Mouse (Mus musculus): ENCODE data around the gene Gm3115. TPM values are rescaled to one million over a fixed set of nuclear protein-coding genes. Genes with fewer than 3 reads are reported as not detected.
"Not testable (repeated sequence)": the region's sequence is repeated elsewhere in the genome, so short reads cannot be mapped to it uniquely, and the experiment has no call there.

Gm3115 gene
- polyA plus RNA-seq (2015; fragmentation: Nextera tagmentation; extraction: Ambion mirVana), result not detected in 2 replicates

DNA sequence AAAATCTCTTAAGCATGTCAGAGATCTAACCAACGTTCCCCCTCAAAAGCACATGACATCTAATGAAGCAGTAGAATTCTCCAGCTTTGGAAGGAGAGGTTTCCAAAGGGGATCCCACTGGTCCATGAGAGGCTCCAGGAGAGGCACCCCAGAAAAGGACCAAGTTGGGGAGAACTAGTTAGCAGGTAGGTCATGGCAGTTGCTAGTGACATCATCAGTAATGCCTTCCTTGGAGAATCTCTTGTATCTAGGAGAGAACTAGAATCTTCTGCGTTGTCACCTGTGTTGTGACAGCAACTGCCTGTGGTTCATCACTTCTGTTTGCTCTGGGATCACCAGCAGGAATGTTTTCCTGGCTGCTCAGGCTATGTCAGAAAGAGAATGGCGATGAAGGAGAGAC lies at the start of gene Gm3115:
Gene Gm3115, plus strand, starts transcription at position 301 of the 400 bp plus-strand sequence.
- H3K36me3 ChIP-seq; H3K9ac ChIP-seq; H3K4me1 ChIP-seq (replicated peaks); H3K27me3 ChIP-seq (replicated peaks); H3K27ac ChIP-seq; H3K9me3 ChIP-seq; H3K4me2 ChIP-seq (replicated peaks); ATAC-seq; H3K4me3 ChIP-seq (replicated peaks): not testable (repeated sequence)
- WGBS, result 55% methylated on average over 3 of the region's 3 CpGs

DNA sequence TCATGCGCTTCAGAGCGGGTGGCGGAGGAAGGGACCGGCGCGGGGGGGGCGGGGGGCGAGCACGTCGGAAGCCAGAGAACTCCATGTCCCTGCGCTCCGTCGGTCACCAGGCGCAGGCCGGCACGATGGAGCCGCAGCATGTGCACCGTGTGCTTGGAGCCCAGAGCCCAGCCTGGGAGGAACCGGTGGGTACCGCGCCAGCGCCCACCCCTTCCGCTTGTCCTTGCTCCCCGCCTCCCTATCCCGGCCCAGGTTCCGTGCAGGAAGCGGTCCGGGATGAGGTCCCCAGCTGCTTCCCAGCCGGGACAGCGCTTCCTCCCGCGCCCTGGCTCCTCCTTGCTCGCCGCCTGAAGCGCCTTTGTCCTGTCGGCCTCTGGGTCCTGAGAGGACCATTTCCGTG lies 26.5 kb downstream of the Gm3115 start, which contains the start of gene Gm8108:
Gene Gm8108, plus strand, starts transcription at position 101 of the 400 bp plus-strand sequence.
- not testable (repeated sequence) for ATAC-seq; H3K4me1 ChIP-seq (replicated peaks); H3K27ac ChIP-seq; H3K9me3 ChIP-seq; H3K36me3 ChIP-seq; H3K9ac ChIP-seq; H3K27me3 ChIP-seq (replicated peaks)
- Histone ChIP-seq H3K4me3 (replicated peaks) (peak within 1 kb of the TSS; percentile 40), H3K4me2 (replicated peaks) (peak within 1 kb of the TSS; percentile 71)
- 1% methylated on average over 35 of the region's 37 CpGs for WGBS

DNA sequence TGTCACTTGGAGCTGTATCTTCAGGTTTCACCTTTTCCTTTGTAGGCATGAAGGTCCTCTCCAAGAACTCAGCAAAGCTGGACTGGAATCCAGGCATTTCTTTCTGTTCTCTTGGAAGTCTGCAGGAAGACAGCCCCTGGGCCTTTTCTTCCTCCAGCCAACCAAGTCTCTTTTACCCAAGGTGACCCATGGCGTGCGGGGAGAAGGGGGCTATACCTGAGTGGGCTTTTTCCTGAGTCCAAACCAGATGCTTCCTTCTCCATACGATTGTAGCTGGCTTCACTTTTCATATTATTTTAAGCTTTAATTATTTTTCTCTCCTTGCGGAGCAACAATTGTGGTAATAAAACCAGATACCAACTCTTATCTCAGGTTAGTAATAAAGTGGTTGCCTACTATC lies 57.7 kb downstream of the Gm3115 start:
- H3K27me3 ChIP-seq (replicated peaks); H3K4me3 ChIP-seq (replicated peaks); H3K36me3 ChIP-seq; H3K9me3 ChIP-seq; H3K27ac ChIP-seq; H3K4me1 ChIP-seq (replicated peaks); H3K9ac ChIP-seq; ATAC-seq; H3K4me2 ChIP-seq (replicated peaks): not testable (repeated sequence)
- WGBS, result 69% methylated on average over 4 of the region's 4 CpGs

Other genes with a start within 250 kb of the Gm3115 start
- gene Gm3033, start 237.9 kb upstream of the Gm3115 start, polyA plus RNA-seq (2015; fragmentation: Nextera tagmentation; extraction: Ambion mirVana), result not detected in 2 replicates
- gene Gm2916, start 199.9 kb upstream of the Gm3115 start, polyA plus RNA-seq (2015; fragmentation: Nextera tagmentation; extraction: Ambion mirVana), result 0.11 TPM in 1 of 2 replicates, not detected in the other
- gene Gm3029, start 152.4 kb upstream of the Gm3115 start, polyA plus RNA-seq (2015; fragmentation: Nextera tagmentation; extraction: Ambion mirVana), result not detected in 2 replicates
- not detected in 2 replicates for gene Gm3095, start 120.6 kb upstream of the Gm3115 start, polyA plus RNA-seq (2015; fragmentation: Nextera tagmentation; extraction: Ambion mirVana)
- gene Gm3099, start 85.7 kb upstream of the Gm3115 start, polyA plus RNA-seq (2015; fragmentation: Nextera tagmentation; extraction: Ambion mirVana), result not detected in 2 replicates
- gene Gm5796, start 60.2 kb upstream of the Gm3115 start, polyA plus RNA-seq (2015; fragmentation: Nextera tagmentation; extraction: Ambion mirVana), result 0.18 TPM in 1 of 2 replicates, not detected in the other
- 0.21 and 0.62 TPM in 2 replicates for gene Gm8108, start 26.4 kb downstream of the Gm3115 start, polyA plus RNA-seq (2015; fragmentation: Nextera tagmentation; extraction: Ambion mirVana)
- gene Gm3127, start 80.9 kb downstream of the Gm3115 start, polyA plus RNA-seq (2015; fragmentation: Nextera tagmentation; extraction: Ambion mirVana), result not detected in 2 replicates
- gene Gm2974, start 98.5 kb downstream of the Gm3115 start, polyA plus RNA-seq (2015; fragmentation: Nextera tagmentation; extraction: Ambion mirVana), result 0.21 TPM in 1 of 2 replicates, not detected in the other
- not detected in 2 replicates for gene Gm3138, start 165.5 kb downstream of the Gm3115 start, polyA plus RNA-seq (2015; fragmentation: Nextera tagmentation; extraction: Ambion mirVana)
- gene Gm3149, start 233.2 kb downstream of the Gm3115 start, polyA plus RNA-seq (2015; fragmentation: Nextera tagmentation; extraction: Ambion mirVana), result not detected in 2 replicates

All from intestine, embryonic 15.5 days (tissue).